Mouse (Mus musculus): Measurements from ENCODE around the gene Zfp523. TPM values are rescaled to one million over a fixed set of nuclear protein-coding genes. Genes with fewer than 3 reads are reported as not detected.

The Zfp523 gene
- polyA plus RNA-seq, 1 experiment from 2014 or later, result 45.4 TPM

DNA sequence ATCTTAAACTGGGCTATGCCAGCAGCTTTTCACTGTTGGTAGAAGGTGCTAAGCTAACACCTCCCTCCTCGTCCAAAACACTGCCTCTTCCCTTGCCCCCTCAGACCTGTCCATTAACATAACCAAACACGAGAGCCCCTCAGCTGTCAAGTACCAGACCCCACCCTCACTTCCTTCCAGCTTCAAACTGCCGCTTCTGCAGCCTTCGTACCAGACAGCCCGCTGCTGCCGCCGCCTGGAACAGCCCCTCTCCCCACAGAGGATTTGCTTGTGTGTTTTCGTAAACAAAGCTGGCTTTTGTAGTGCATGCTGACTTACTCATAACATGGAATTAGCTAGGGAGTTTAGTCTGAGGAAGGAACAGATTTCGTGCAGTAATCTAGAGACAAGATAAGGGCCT is 33.2 kb upstream of the Zfp523 start:
- Histone ChIP-seq H3K4me1 (ENCODE audit: insufficient read depth) (peaks cover 19% of the 10 kb centered on the region), H3K9me3 (ENCODE audit: low read depth, low read length) (no peaks in the 10 kb centered on the region), H3K27ac (ENCODE audit: low read depth) (no peak overlapping the region), H3K36me3 (ENCODE audit: insufficient read depth) (no peaks in the 10 kb centered on the region), H3K4me2 (peak overlapping the region; percentile 99; the same call in 1 of the 2 replicates), H3K27me3 (ENCODE audit: insufficient read depth, low read length) (peaks cover 53% of the 10 kb centered on the region), H3K4me3 (ENCODE audit: low read depth, low read length) (no peak overlapping the region), H3K9ac (no peak overlapping the region; the same call in 1 of the 2 replicates)
- TF ChIP-seq CTCF (IDR thresholded peaks at IDR 0.05; ENCODE audit: low read depth), result peak; percentile 9; the same call in 1 of the 2 replicates
- WGBS, result 2% methylated on average over 9 of the region's 9 CpGs
- DNase-seq (peak; percentile 65), ATAC-seq (ENCODE audit: insufficient read depth) (no peak)

DNA sequence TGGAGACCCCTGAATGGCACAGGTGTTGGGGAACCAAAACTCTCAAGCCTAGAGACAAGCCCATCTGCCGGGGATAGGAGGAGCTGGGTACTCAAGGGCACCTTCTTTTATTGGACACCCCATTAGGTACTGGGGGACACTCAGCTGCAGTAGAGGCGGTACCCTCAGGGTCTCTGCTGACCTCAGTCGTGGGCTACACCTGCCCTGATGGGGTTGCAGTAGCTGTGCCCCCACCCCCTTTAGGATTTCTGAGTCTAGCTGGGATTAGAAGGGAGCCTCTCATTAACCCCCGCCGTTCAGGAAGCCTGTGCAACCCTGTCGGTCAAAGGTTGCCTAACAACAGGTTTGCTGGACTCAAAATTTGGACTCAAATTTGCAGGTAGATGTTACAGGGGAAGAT is 32.7 kb upstream of the Zfp523 start:
- no peak overlapping the region for H3K27ac ChIP-seq (ENCODE audit: low read depth)
- H3K27me3 ChIP-seq (ENCODE audit: insufficient read depth, low read length), result peaks cover 53% of the 10 kb centered on the region
- peak overlapping the region; percentile 99; the same call in 1 of the 2 replicates for H3K4me2 ChIP-seq
- no peaks in the 10 kb centered on the region for H3K36me3 ChIP-seq (ENCODE audit: insufficient read depth)
- no peak overlapping the region; the same call in 1 of the 2 replicates for H3K9ac ChIP-seq
- peaks cover 19% of the 10 kb centered on the region for H3K4me1 ChIP-seq (ENCODE audit: insufficient read depth)
- no peak for ATAC-seq (ENCODE audit: insufficient read depth)
- WGBS, result 12% methylated on average over 6 of the region's 6 CpGs
- H3K9me3 ChIP-seq (ENCODE audit: low read depth, low read length), result no peaks in the 10 kb centered on the region
- H3K4me3 ChIP-seq (ENCODE audit: low read depth, low read length), result no peak overlapping the region
- TF ChIP-seq CTCF (IDR thresholded peaks at IDR 0.05; ENCODE audit: low read depth), result no peak
- DNase-seq, result no peak

DNA sequence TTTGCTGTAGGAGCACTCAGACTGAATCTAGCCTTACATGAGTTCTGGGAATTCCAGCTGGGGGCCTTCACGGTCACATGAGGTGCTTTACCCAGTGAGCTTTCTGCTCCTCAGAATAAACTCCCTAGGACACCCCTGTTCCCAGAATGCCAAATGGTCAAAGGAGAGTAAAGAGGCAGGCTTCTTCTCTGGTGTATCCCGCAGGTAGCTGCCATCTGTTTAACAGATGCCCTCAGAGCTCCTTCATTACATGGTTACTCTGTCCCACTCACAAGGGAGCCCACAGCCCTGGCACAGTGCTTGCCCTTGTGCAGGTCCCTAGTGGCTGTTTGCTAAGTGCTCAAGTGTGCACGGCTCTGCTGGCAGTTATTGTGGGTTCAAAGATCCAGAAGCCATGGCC is 28.6 kb upstream of the Zfp523 start:
- H3K27me3 ChIP-seq (ENCODE audit: insufficient read depth, low read length), result peaks cover 19% of the 10 kb centered on the region; the same call in 1 of the 2 replicates
- DNase-seq (no peak), ATAC-seq (ENCODE audit: insufficient read depth) (no peak)
- no peak overlapping the region for H3K4me2 ChIP-seq
- WGBS, result 66% methylated on average over 3 of the region's 3 CpGs
- H3K36me3 ChIP-seq (ENCODE audit: insufficient read depth), result no peaks in the 10 kb centered on the region
- H3K27ac ChIP-seq (ENCODE audit: low read depth), result no peak overlapping the region
- H3K9ac ChIP-seq, result no peak overlapping the region
- no peaks in the 10 kb centered on the region for H3K9me3 ChIP-seq (ENCODE audit: low read depth, low read length)
- H3K4me3 ChIP-seq (ENCODE audit: low read depth, low read length), result no peak overlapping the region
- peaks cover 14% of the 10 kb centered on the region for H3K4me1 ChIP-seq (ENCODE audit: insufficient read depth)
- no peak for TF ChIP-seq CTCF (IDR thresholded peaks at IDR 0.05; ENCODE audit: low read depth)

DNA sequence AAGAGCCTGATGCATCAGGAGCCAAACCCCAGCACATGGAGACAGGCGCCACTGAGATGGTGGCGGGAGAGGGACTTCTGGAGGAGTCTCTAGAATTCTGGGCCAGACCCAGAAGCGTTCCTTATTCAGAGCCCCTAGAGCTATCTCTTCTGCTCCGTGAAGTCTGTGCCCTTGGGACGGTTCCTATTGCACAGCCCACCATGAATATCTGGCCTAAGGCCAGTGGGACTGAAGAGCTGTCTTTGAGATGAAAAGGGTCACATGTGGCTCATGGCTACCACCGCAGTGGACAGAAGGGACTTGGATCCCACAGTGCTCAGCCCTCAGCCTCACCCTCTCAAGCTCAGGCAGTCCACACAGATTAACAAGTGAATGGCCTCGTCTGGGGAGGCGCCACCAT is 27.2 kb upstream of the Zfp523 start:
- Histone ChIP-seq H3K9ac (no peak overlapping the region), H3K27ac (ENCODE audit: low read depth) (no peak overlapping the region), H3K36me3 (ENCODE audit: insufficient read depth) (no peaks in the 10 kb centered on the region), H3K27me3 (ENCODE audit: insufficient read depth, low read length) (peaks cover 9% of the 10 kb centered on the region; the same call in 1 of the 2 replicates), H3K4me3 (ENCODE audit: low read depth, low read length) (no peak overlapping the region), H3K4me1 (ENCODE audit: insufficient read depth) (peaks cover 5% of the 10 kb centered on the region), H3K9me3 (ENCODE audit: low read depth, low read length) (no peaks in the 10 kb centered on the region), H3K4me2 (no peak overlapping the region)
- DNase-seq, result peak; percentile 70
- ATAC-seq (ENCODE audit: insufficient read depth), result peak; percentile 66
- 47% methylated on average over 8 of the region's 8 CpGs for WGBS
- no peak for TF ChIP-seq CTCF (IDR thresholded peaks at IDR 0.05; ENCODE audit: low read depth)

DNA sequence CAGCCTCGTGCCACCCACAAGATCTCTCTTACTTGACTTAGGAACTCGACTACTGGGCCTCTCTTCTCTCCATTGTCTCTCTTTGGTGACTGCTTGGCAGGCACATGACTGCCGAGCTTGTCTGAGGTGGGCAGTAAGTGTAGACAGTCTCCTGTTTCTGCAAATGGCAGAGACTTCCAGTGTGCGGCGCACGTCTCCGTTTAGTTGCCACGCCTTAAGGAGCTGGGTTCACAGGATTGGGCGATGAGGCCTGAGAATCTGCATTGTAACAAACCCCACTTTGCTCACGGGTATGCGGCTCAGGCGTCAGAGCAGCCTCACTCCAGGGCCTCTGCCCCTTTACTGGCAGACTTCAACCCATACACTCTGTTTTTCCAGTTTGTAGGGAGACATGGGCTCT is 26.5 kb upstream of the Zfp523 start:
- Histone ChIP-seq H3K27ac (ENCODE audit: low read depth) (no peak overlapping the region), H3K27me3 (ENCODE audit: insufficient read depth, low read length) (peaks cover 5% of the 10 kb centered on the region; the same call in 1 of the 2 replicates), H3K9ac (no peak overlapping the region), H3K36me3 (ENCODE audit: insufficient read depth) (no peaks in the 10 kb centered on the region), H3K4me2 (no peak overlapping the region), H3K4me3 (ENCODE audit: low read depth, low read length) (no peak overlapping the region), H3K9me3 (ENCODE audit: low read depth, low read length) (no peaks in the 10 kb centered on the region), H3K4me1 (ENCODE audit: insufficient read depth) (peaks cover 5% of the 10 kb centered on the region)
- TF ChIP-seq CTCF (IDR thresholded peaks at IDR 0.05; ENCODE audit: low read depth), result no peak
- ATAC-seq (ENCODE audit: insufficient read depth), result no peak
- DNase-seq, result no peak
- 79% methylated on average over 12 of the region's 12 CpGs for WGBS

DNA sequence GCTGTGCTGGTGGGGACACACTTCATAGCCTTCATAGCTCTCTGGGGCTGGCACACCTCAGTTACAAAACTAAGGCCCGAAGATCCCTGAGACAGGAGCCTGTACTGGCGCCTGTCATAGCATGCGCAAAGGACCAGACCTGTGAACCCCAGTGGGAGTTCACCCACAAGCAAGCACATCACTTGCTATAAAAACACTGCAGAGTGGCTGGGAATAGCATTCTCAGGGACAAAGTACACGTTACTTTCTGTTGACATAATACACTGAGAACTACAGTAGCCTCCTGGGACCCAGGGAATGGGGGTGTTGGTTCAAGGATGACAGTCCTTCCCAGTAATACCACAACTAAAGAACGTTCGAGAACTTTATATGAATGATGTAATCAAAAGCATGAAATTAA is 23.8 kb upstream of the Zfp523 start:
- Histone ChIP-seq H3K9me3 (ENCODE audit: low read depth, low read length) (no peaks in the 10 kb centered on the region), H3K9ac (no peak overlapping the region), H3K4me1 (ENCODE audit: insufficient read depth) (no peaks in the 10 kb centered on the region; the same call in 1 of the 2 replicates), H3K4me2 (no peak overlapping the region), H3K4me3 (ENCODE audit: low read depth, low read length) (no peak overlapping the region), H3K36me3 (ENCODE audit: insufficient read depth) (no peaks in the 10 kb centered on the region), H3K27me3 (ENCODE audit: insufficient read depth, low read length) (no peaks in the 10 kb centered on the region), H3K27ac (ENCODE audit: low read depth) (no peak overlapping the region)
- DNase-seq, result no peak
- no peak for TF ChIP-seq CTCF (IDR thresholded peaks at IDR 0.05; ENCODE audit: low read depth)
- no peak for ATAC-seq (ENCODE audit: insufficient read depth)
- 69% methylated on average over 6 of the region's 6 CpGs for WGBS

DNA sequence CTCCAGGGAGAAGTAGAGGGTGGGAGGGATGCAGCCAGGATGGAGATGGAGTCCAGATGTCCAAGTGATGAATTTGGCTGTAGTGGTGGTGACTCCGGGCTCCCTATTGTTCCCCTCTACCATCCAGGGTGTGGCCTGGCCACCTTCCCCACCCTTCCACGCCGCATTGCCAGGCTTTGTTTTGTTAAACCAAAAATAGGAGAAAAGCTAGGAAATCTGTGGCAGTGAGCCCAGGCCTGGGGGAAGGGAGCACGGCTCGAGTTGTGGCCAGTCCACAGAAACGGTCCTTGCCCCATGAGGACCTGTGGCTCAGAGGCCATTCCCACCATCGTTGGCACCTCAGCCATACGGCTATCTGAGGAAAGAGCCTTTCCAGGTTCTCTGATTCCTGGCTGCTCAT is 22.0 kb upstream of the Zfp523 start:
- no peak for TF ChIP-seq CTCF (IDR thresholded peaks at IDR 0.05; ENCODE audit: low read depth)
- Histone ChIP-seq H3K9me3 (ENCODE audit: low read depth, low read length) (no peaks in the 10 kb centered on the region), H3K27ac (ENCODE audit: low read depth) (no peak overlapping the region), H3K4me3 (ENCODE audit: low read depth, low read length) (no peak overlapping the region), H3K4me2 (no peak overlapping the region), H3K4me1 (ENCODE audit: insufficient read depth) (no peaks in the 10 kb centered on the region; the same call in 1 of the 2 replicates), H3K27me3 (ENCODE audit: insufficient read depth, low read length) (no peaks in the 10 kb centered on the region), H3K36me3 (ENCODE audit: insufficient read depth) (no peaks in the 10 kb centered on the region), H3K9ac (no peak overlapping the region)
- ATAC-seq (ENCODE audit: insufficient read depth) (no peak), DNase-seq (no peak)
- 84% methylated on average over 8 of the region's 8 CpGs for WGBS

DNA sequence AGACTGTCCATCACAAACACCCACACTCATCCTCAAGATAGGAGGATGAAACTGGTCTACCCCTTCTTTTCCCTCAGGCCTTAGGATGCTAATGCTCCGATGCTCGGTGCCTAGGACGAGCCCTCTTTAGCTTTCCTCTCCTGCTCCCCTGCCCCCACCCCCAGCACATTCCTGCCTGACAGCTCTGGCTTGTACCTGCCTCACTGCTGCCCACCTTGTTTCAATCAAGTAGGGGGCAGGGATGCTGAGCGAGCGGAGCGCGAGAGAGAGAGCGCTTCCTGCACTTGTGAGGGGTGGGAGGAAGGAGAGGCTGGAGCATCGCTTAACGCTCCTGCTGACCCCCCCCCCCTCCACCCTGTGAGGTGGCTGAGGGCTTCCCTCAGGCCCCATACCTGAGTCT is 16.6 kb upstream of the Zfp523 start:
- Histone ChIP-seq H3K4me3 (ENCODE audit: low read depth, low read length) (no peak overlapping the region), H3K27me3 (ENCODE audit: insufficient read depth, low read length) (peaks cover 3% of the 10 kb centered on the region; the same call in 1 of the 2 replicates), H3K9me3 (ENCODE audit: low read depth, low read length) (no peaks in the 10 kb centered on the region), H3K4me2 (no peak overlapping the region), H3K27ac (ENCODE audit: low read depth) (no peak overlapping the region), H3K9ac (no peak overlapping the region), H3K4me1 (ENCODE audit: insufficient read depth) (no peaks in the 10 kb centered on the region), H3K36me3 (ENCODE audit: insufficient read depth) (no peaks in the 10 kb centered on the region)
- no peak for ATAC-seq (ENCODE audit: insufficient read depth)
- whole genome bisulfite sequencing, result 16% methylated on average over 10 of the region's 10 CpGs
- DNase-seq, result no peak
- no peak for TF ChIP-seq CTCF (IDR thresholded peaks at IDR 0.05; ENCODE audit: low read depth)

All from lung, embryonic 14.5 days (tissue).